Mouse (Mus musculus) Muller cell, postnatal 12 days (primary cell): Measurements from ENCODE around the gene Adamts15.

Source experiments
- DNase-seq: peaks from one replicate; pipeline ENCODE4 v3.0.0-alpha.2; 2015; ENCODE audit errors: inconsistent ontology term

Adamts15 gene

DNA sequence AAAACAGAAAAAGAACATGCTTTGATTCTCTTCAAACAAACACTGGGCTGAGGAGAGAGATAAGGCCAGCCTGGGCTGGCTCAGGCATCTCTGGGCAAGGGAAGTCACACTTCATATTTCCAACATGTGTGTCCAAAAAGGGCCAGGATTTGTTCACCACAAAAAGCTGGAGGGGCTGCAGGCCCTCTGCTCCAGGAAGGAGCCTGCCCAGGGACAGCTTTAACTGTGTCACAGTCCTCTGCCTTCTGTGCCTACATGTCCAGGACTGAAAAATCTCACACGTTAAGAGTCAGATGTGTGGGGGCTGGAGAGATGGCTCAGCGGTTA, 42.3 kb downstream of the Adamts15 start:
- DNase-seq: no peak

DNA sequence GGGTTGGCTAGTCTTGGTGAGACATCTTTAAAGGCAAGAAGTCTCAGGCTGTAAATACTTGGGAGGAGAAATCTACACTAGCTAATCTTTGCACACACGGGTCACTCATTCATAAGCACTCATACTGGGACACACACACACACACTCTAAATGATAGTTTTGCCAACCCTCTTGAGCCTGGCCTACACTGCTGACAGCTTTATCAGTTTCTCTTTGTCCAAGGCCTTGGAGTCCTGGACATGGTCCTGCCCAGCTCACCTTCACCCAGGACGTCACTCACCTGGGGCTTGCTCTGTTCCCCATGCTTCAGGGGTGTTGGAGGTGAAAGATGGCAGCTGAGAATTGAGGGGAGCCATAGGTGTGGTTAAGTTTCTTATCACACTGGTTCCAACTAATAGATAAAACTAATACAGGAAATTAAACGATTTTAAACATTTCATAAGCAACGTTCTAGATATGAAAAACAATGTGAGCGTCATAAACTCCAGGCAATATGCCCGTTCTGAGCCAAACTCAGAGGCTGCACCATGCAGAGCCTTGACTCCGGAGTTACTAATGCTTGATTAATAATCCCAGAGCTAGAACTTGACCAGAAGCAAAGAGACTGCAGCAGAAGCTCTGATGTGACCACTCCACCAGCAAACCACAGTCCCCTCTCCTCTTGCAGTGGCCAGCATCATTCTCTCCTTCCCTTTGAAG, 42.9 kb downstream of the Adamts15 start:
- no peak for DNase-seq

- DNase-seq: no peak
Measured at GRCm38 (mm10) chr9:30876552-30876951, 45.7 kb downstream of the Adamts15 start.

DNA sequence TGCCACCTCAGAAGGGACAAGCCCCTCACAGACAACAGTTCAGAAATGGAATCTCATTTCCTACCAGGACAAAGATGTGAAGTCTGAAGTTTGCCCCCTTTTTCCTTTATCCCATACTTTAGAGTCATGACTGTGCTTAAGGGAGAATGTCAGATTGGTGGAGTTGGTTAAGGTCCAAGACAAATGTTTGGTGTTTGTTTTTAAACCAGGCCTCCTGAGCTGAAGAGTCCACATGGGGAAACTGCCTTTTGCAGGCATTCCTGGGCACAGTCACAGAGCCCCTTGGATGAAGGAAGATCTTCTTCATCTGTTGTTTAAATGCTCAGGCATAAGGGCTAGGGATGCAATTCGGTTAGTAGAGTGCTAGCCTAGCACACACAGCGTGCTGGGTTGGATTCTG, 66.4 kb downstream of the Adamts15 start:
- no peak for DNase-seq

DNA sequence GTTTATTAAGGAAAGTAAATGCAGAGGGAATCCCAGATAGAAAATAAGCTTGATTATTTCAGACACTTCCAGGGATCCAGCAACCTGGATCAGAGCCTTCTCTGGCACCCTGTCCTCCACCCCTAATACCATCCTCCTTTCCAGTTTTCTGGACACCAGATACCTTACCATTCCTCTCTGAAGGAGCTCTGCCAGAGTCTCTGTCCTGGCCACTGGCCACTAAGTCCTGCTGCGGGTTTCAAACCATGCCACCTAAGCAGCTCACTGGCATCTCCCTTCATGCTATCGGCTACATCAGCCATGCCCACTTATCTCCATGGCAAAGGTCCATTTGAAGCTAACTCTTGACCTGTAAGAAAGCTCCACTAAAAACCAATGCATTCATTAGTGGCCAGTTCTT, 70.4 kb downstream of the Adamts15 start:
- no peak for DNase-seq

GRCm38 (mm10) chr9:30849951-30850350, 72.3 kb downstream of the Adamts15 start:
- DNase-seq: no peak

- DNase-seq: no peak
Measured at GRCm38 (mm10) chr9:30849444-30849843, 72.8 kb downstream of the Adamts15 start.
